Mouse (Mus musculus): ENCODE results near the gene Zfyve26.

DNA sequence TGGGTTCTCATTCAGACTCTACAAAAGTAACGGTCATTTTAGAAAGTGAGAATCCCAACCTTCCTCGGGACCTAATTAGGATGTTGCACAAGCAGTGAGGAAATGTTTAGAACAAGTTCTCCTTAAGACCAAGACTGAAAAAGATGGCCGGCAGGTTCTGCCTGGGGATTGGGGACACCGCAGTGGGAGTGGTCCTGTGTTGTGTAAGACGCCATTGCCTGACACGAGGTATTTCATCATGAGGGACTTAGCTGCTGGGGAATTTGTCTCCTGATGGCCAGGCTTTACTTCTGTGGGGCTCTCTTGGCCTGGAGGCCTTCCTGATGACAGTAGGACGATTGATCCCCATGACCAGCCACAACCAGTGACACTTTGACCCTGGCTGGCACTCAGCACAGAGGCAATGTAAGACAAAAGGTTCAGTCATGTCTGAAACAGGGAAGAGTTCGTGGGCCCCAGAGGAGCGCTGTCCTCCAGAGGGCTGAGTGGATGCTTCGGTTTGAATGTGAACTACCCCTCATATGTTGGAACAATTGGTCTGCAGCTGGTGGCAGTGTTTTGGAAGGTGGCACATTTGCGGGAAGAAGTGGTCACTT is 60.5 kb downstream of the Zfyve26 start:
- TF ChIP-seq POLR2A (IDR thresholded peaks at IDR 0.05; ENCODE audit: borderline replicate concordance, insufficient read depth, low read length) (no peak), CTCF (IDR thresholded peaks at IDR 0.05; ENCODE audit: borderline replicate concordance, insufficient read depth, low read depth, low read length) (no peak)
